Mouse (Mus musculus): ENCODE data around the gene Rgl1. TPM values are rescaled to one million over a fixed set of nuclear protein-coding genes. Genes with fewer than 3 reads are reported as not detected.

The Rgl1 gene
- polyA plus RNA-seq, 1 experiment = 55.6 TPM

GRCm38 (mm10) chr1:152499802-152500201, 266.3 kb downstream of the Rgl1 start:
- TF ChIP-seq POLR2A (IDR thresholded peaks at IDR 0.05; ENCODE audit: extremely low read depth, insufficient read depth, low read length) = no peak
- TF ChIP-seq CTCF (IDR thresholded peaks at IDR 0.05; ENCODE audit: extremely low read depth, insufficient read depth, low read length) = no peak
- Histone ChIP-seq H3K27ac (ENCODE audit: insufficient read depth, low read length) (no peak overlapping the region), H3K4me3 (ENCODE audit: insufficient read depth, low read length) (no peak overlapping the region)

GRCm38 (mm10) chr1:152497581-152497980, 268.6 kb downstream of the Rgl1 start:
- H3K27ac ChIP-seq (ENCODE audit: insufficient read depth, low read length) = no peak overlapping the region
- no peak for TF ChIP-seq POLR2A (IDR thresholded peaks at IDR 0.05; ENCODE audit: extremely low read depth, insufficient read depth, low read length)
- TF ChIP-seq CTCF (IDR thresholded peaks at IDR 0.05; ENCODE audit: extremely low read depth, insufficient read depth, low read length) = no peak
- no peaks in the 10 kb centered on the region for H3K4me1 ChIP-seq (ENCODE audit: control insufficient read depth, insufficient read depth, low read length)
- no peak overlapping the region for H3K4me3 ChIP-seq (ENCODE audit: insufficient read depth, low read length)

More at GRCm38 (mm10) chr1:152499802-152500201, 266.3 kb downstream of the Rgl1 start:
- no peaks in the 10 kb centered on the region for H3K4me1 ChIP-seq (ENCODE audit: control insufficient read depth, insufficient read depth, low read length)

- Histone ChIP-seq H3K27ac (ENCODE audit: insufficient read depth, low read length) (no peak overlapping the region), H3K4me1 (ENCODE audit: control insufficient read depth, insufficient read depth, low read length) (no peaks in the 10 kb centered on the region), H3K4me3 (ENCODE audit: insufficient read depth, low read length) (no peak overlapping the region)
- TF ChIP-seq CTCF (IDR thresholded peaks at IDR 0.05; ENCODE audit: extremely low read depth, insufficient read depth, low read length) (no peak), POLR2A (IDR thresholded peaks at IDR 0.05; ENCODE audit: extremely low read depth, insufficient read depth, low read length) (no peak)
Observed at GRCm38 (mm10) chr1:152496831-152497230, 269.3 kb downstream of the Rgl1 start.

GRCm38 (mm10) chr1:152492258-152492657, 273.9 kb downstream of the Rgl1 start:
- H3K27ac ChIP-seq (ENCODE audit: insufficient read depth, low read length) = no peak overlapping the region
- no peak for TF ChIP-seq POLR2A (IDR thresholded peaks at IDR 0.05; ENCODE audit: extremely low read depth, insufficient read depth, low read length)
- TF ChIP-seq CTCF (IDR thresholded peaks at IDR 0.05; ENCODE audit: extremely low read depth, insufficient read depth, low read length) = no peak
- no peaks in the 10 kb centered on the region for H3K4me1 ChIP-seq (ENCODE audit: control insufficient read depth, insufficient read depth, low read length)
- H3K4me3 ChIP-seq (ENCODE audit: insufficient read depth, low read length) = no peak overlapping the region

GRCm38 (mm10) chr1:152490842-152491241, 275.3 kb downstream of the Rgl1 start:
- no peak for TF ChIP-seq CTCF (IDR thresholded peaks at IDR 0.05; ENCODE audit: extremely low read depth, insufficient read depth, low read length)
- no peak for TF ChIP-seq POLR2A (IDR thresholded peaks at IDR 0.05; ENCODE audit: extremely low read depth, insufficient read depth, low read length)
- Histone ChIP-seq H3K27ac (ENCODE audit: insufficient read depth, low read length) (no peak overlapping the region), H3K4me3 (ENCODE audit: insufficient read depth, low read length) (no peak overlapping the region), H3K4me1 (ENCODE audit: control insufficient read depth, insufficient read depth, low read length) (no peaks in the 10 kb centered on the region)

- Histone ChIP-seq H3K4me1 (ENCODE audit: control insufficient read depth, insufficient read depth, low read length) (no peaks in the 10 kb centered on the region), H3K27ac (ENCODE audit: insufficient read depth, low read length) (no peak overlapping the region), H3K4me3 (ENCODE audit: insufficient read depth, low read length) (no peak overlapping the region)
- no peak for TF ChIP-seq POLR2A (IDR thresholded peaks at IDR 0.05; ENCODE audit: extremely low read depth, insufficient read depth, low read length)
- no peak for TF ChIP-seq CTCF (IDR thresholded peaks at IDR 0.05; ENCODE audit: extremely low read depth, insufficient read depth, low read length)
Observed at GRCm38 (mm10) chr1:152476126-152476525, 290.0 kb downstream of the Rgl1 start.

GRCm38 (mm10) chr1:152468443-152468842, 297.7 kb downstream of the Rgl1 start:
- TF ChIP-seq CTCF (IDR thresholded peaks at IDR 0.05; ENCODE audit: extremely low read depth, insufficient read depth, low read length) (no peak), POLR2A (IDR thresholded peaks at IDR 0.05; ENCODE audit: extremely low read depth, insufficient read depth, low read length) (no peak)
- H3K27ac ChIP-seq (ENCODE audit: insufficient read depth, low read length) = no peak overlapping the region
- H3K4me1 ChIP-seq (ENCODE audit: control insufficient read depth, insufficient read depth, low read length) = no peaks in the 10 kb centered on the region
- H3K4me3 ChIP-seq (ENCODE audit: insufficient read depth, low read length) = no peak overlapping the region

Other genes with a start within 250 kb of the Rgl1 start
- not detected in 2 replicates for gene Apobec4, start 15.8 kb downstream of the Rgl1 start, polyA plus RNA-seq (2012; rRNA removed)
- 103 and 111 TPM in 2 replicates for gene Arpc5, start 191 bp upstream of the Rgl1 start, polyA plus RNA-seq (2012; rRNA removed)
- 4.8 and 5.4 TPM in 2 replicates for gene Ncf2, start 33.8 kb upstream of the Rgl1 start, polyA plus RNA-seq (2012; rRNA removed)
- gene Smg7, start 136.3 kb upstream of the Rgl1 start, polyA plus RNA-seq (2012; rRNA removed) = 46.0 and 48.1 TPM in 2 replicates
- gene Nmnat2, start 188.6 kb upstream of the Rgl1 start, polyA plus RNA-seq (2012; rRNA removed) = 84.2 and 88.1 TPM in 2 replicates